8 mouse cellular contexts compared by ENCODE assay signal in the genomic region with DNA sequence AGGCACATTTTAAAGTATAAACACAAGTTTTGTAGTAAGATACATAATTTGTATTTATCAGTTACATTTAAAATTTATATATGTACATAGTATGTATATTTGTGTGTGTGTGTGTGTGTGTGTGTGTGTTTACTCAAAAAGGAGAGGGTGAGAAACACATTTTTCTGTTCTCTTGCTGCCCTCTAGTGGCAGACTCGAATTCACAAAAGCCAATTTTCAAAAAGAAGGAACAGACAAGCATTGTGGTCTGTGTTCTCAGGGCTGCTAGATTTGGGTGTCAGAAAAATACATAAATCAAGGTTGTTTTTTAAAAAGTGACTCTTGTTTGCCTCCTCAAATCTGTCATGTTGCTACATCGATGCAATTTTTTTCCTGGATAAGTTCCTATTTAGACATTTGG.
DNase-seq lines count a peak whose midpoint lies in the region.

No protein-coding gene starts in this region.

- peak; percentile 14 for DNase-seq in gastrocnemius, postnatal 10 days
- DNase-seq in gastrocnemius, postnatal 14 days: no peak
- peak; percentile 5 for DNase-seq in thymus, postnatal 14 days
- no peak for DNase-seq in thymus, adult 18-20 months
- DNase-seq in cerebellum, adult 9-11 months: peak; percentile 3
- DNase-seq in kidney, postnatal 4 days: peak; percentile 31 to 36
- DNase-seq in natural killer cell, adult 2 months (ENCODE audit: low spot score in 2 of 2): peak; percentile 0 to 1
- no peak for DNase-seq in neural tube, embryonic 10.5 days (ENCODE audit: extremely low spot score, low spot score)

- intact Hi-C loops in gastrocnemius, postnatal 14 days (cut with DNase I; ENCODE audit: low total_unique reads): no loop called here

Comparison
In these comparisons a context has a peak if more than half of its experiments do, and no peak if none do; other contexts are left out.
1. DNase-seq: peak in gastrocnemius, postnatal 10 days (single experiment), thymus, postnatal 14 days (single experiment), cerebellum, adult 9-11 months (single experiment), kidney, postnatal 4 days (2 of 2) and natural killer cell, adult 2 months (2 of 2); none in gastrocnemius, postnatal 14 days (single experiment), thymus, adult 18-20 months (0 of 2) and neural tube, embryonic 10.5 days (single experiment).